Comparison of ENCODE assay signal across 9 mouse cellular contexts in genomic region chr5:107167872-107168300, GRCm38 (mm10).
A peak's percentile ranks its signal among the peaks of the same experiment; 100 is the strongest.
DNase-seq lines count a peak whose midpoint lies in the region; ATAC-seq and TF ChIP-seq lines count a peak whose summit lies in the region.
"Had no signal": no experiment of that assay in that cellular context is flagged by ENCODE, and none has a peak within 500 bp of the region (broad histone marks: within the 10 kb centered on the region; RNA-seq: fewer than 3 reads in every experiment).

No protein-coding gene starts in this region.

- peaks cover 21% of the 10 kb centered on the region for H3K4me1 ChIP-seq in forebrain, embryonic 15.5 days
- H3K4me1 ChIP-seq in heart, embryonic 16.5 days (ENCODE audit: control insufficient read depth, insufficient read depth, low read length), result peaks cover 38% of the 10 kb centered on the region
- H3K4me1 ChIP-seq in limb, embryonic 14.5 days (ENCODE audit: control insufficient read depth, insufficient read depth, low read length), result peaks cover 58% of the 10 kb centered on the region

- ATAC-seq in forebrain, embryonic 15.5 days (replicated peaks), result peak; percentile 84
- peak; percentile 70 for ATAC-seq in heart, embryonic 16.5 days (replicated peaks; ENCODE audit: extremely low read depth, insufficient read depth, low FRiP score)
- peak; percentile 88 for ATAC-seq in limb, embryonic 14.5 days (ENCODE audit: low FRiP score, low read depth)

- peak overlapping the region; percentile 1; the same call in 1 of the 2 replicates for H3K4me3 ChIP-seq in forebrain, embryonic 15.5 days
- H3K4me3 ChIP-seq in heart, embryonic 16.5 days (ENCODE audit: low read length), result peak overlapping the region; percentile 34
- H3K4me3 ChIP-seq in limb, embryonic 14.5 days (replicated peaks; ENCODE audit: low read length), result no peak overlapping the region
- H3K4me3 ChIP-seq: liver, embryonic 13.5 days had no signal

- TF ChIP-seq POLR2A in limb, embryonic 14.5 days (IDR thresholded peaks at IDR 0.05; ENCODE audit: borderline replicate concordance, extremely low read depth, insufficient read depth, insufficient read length), result no peak

- peak; percentile 52 for DNase-seq in urinary bladder, postnatal 25 days (ENCODE audit: low spot score)
- DNase-seq in urinary bladder, adult 2 months (ENCODE audit: low spot score), result no peak
- peak; percentile 92 for DNase-seq in kidney, postnatal 10 days
- peak; percentile 97 for DNase-seq in limb, embryonic 14.5 days (ENCODE audit: low spot score)
- peak; percentile 86 for DNase-seq in ovary, postnatal 14 days (ENCODE audit: low spot score)
- DNase-seq in thymus, postnatal 10 days (ENCODE audit: low spot score in 2 of 2), result no peak
- DNase-seq: liver, embryonic 13.5 days had no signal

- no peaks in the 10 kb centered on the region for H3K36me3 ChIP-seq in forebrain, embryonic 15.5 days
- no peaks in the 10 kb centered on the region for H3K36me3 ChIP-seq in heart, embryonic 16.5 days (ENCODE audit: control insufficient read depth, insufficient read depth)
- no peaks in the 10 kb centered on the region for H3K36me3 ChIP-seq in limb, embryonic 14.5 days (ENCODE audit: control insufficient read depth, insufficient read depth, low read length)
- H3K36me3 ChIP-seq: liver, embryonic 13.5 days had no signal

- H3K4me2 ChIP-seq in forebrain, embryonic 15.5 days (replicated peaks), result peak overlapping the region; percentile 29
- peak overlapping the region; percentile 56 for H3K4me2 ChIP-seq in heart, embryonic 16.5 days (ENCODE audit: low read depth, low read length)
- peak overlapping the region; percentile 36 for H3K4me2 ChIP-seq in limb, embryonic 14.5 days (replicated peaks; ENCODE audit: low read depth, low read length, severe bottlenecking)
- H3K4me2 ChIP-seq: liver, embryonic 13.5 days had no signal

- no peaks in the 10 kb centered on the region for H3K9me3 ChIP-seq in forebrain, embryonic 15.5 days
- H3K9me3 ChIP-seq in heart, embryonic 16.5 days (replicated peaks; ENCODE audit: control insufficient read depth, low read length), result no peaks in the 10 kb centered on the region
- no peaks in the 10 kb centered on the region for H3K9me3 ChIP-seq in limb, embryonic 14.5 days (ENCODE audit: control insufficient read depth, low read length)
- H3K9me3 ChIP-seq: liver, embryonic 13.5 days had no signal

- 14% methylated on average over 8 of the region's 8 CpGs for WGBS in forebrain, embryonic 15.5 days
- 28% methylated on average over 8 of the region's 8 CpGs for WGBS in heart, embryonic 16.5 days
- 15% methylated on average over 8 of the region's 8 CpGs for WGBS in limb, embryonic 14.5 days

- H3K27me3 ChIP-seq in forebrain, embryonic 15.5 days, result peaks cover 31% of the 10 kb centered on the region; the same call in 1 of the 2 replicates
- H3K27me3 ChIP-seq in heart, embryonic 16.5 days (ENCODE audit: control insufficient read depth, insufficient read depth, low read length), result no peaks in the 10 kb centered on the region
- H3K27me3 ChIP-seq in limb, embryonic 14.5 days (ENCODE audit: control insufficient read depth, insufficient read depth, low read length), result no peaks in the 10 kb centered on the region
- H3K27me3 ChIP-seq: liver, embryonic 13.5 days had no signal

- no peak overlapping the region for H3K9ac ChIP-seq in forebrain, embryonic 15.5 days (replicated peaks)
- H3K9ac ChIP-seq in heart, embryonic 16.5 days (ENCODE audit: low read length), result no peak overlapping the region
- H3K9ac ChIP-seq in limb, embryonic 14.5 days (ENCODE audit: low read depth, low read length, severe bottlenecking), result no peak overlapping the region
- H3K9ac ChIP-seq: liver, embryonic 13.5 days had no signal

- H3K27ac ChIP-seq in forebrain, embryonic 15.5 days (replicated peaks), result peak overlapping the region; percentile 32; the same call in 1 of the 2 replicates
- peak overlapping the region; percentile 92 for H3K27ac ChIP-seq in heart, embryonic 16.5 days (ENCODE audit: low read length)
- peak overlapping the region; percentile 79 for H3K27ac ChIP-seq in limb, embryonic 14.5 days (replicated peaks; ENCODE audit: low read depth, low read length)
- H3K27ac ChIP-seq: liver, embryonic 13.5 days had no signal

Comparison
In these comparisons a context has a peak if more than half of its experiments do, and no peak if none do; other contexts are left out.
1. DNase-seq: peak in urinary bladder, postnatal 25 days (single experiment), kidney, postnatal 10 days (single experiment), limb, embryonic 14.5 days (single experiment) and ovary, postnatal 14 days (single experiment); none in urinary bladder, adult 2 months (single experiment) and thymus, postnatal 10 days (0 of 2).
2. H3K27ac ChIP-seq: peak in every context shown above with its lines; median percentile 92 in heart, embryonic 16.5 days; 79 in limb, embryonic 14.5 days; 32 in forebrain, embryonic 15.5 days.
3. Peak in every context shown above with its lines, with median percentiles within 50 percentile points of each other: ATAC-seq and H3K4me2 ChIP-seq.